Mouse (Mus musculus): ENCODE results near the gene Pdcd1lg2.

DNA sequence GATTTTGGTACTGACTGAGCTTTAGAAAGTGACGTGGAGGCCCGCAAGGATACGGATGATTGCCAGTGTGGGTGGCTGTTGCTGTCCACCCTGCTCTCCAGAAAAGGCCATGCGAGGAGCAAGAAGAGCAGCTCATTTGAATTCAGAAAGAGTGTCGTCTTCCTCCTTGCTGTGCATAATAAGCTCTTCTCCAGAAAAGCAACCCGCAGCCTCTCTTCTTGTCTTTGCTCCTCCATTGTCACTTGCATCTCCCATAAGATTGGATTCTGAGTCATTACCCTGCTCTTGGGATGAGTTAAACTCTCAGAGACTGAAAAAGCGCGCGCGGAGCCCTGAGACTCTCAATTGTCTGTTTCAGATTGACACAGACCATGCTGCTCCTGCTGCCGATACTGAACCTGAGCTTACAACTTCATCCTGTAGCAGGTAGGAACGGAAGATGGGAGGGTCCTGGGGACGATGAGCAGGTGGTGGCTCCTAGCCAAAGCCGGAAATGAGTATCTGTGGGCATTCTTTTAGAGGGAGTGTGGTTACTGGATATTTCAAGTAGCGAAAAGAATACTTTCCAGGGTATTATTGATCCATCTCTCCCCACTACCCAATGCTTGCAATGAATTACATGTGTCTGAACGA lies 11.4 kb downstream of the Pdcd1lg2 start:
- TF ChIP-seq EP300 (optimal IDR thresholded peaks at IDR 0.05) = no peak
- TF ChIP-seq CTCF (IDR thresholded peaks at IDR 0.05; ENCODE audit: low read depth) = no peak

Measured in stomach, postnatal 0 days (tissue).